Mouse (Mus musculus) MEL (cell line): Measurements from ENCODE around the gene Entpd4b. TPM values are rescaled to one million over a fixed set of nuclear protein-coding genes. Genes with fewer than 3 reads are reported as not detected.
"Not testable (repeated sequence)": the region's sequence is repeated elsewhere in the genome, so short reads cannot be mapped to it uniquely, and the experiment has no call there.

Source experiments
- DNase-seq: peaks from one replicate; pipeline ENCODE4 v3.0.0; 2011; ENCODE audit warnings: low read depth, low spot score
- H3K27ac ChIP-seq: 2 replicates; pipeline ENCODE4 v1.5.1; 2012; ENCODE audit warnings: low read depth, mild to moderate bottlenecking, control low read depth, low read length, moderate library complexity; ENCODE audit not compliant: control insufficient read depth
- H3K27me3 ChIP-seq, 2 experiments: fragments of 150-350 bp in 1 of 2; sonication (generic) in 1 of 2; 2 replicates each; pipeline ENCODE4 v1.6.1; 2012; ENCODE audit warnings: low read length in 2 of 2, mild to moderate bottlenecking in 2 of 2, improper control_type of control experiment in 1 of 2, moderate library complexity in 1 of 2; ENCODE audit not compliant: insufficient read depth in 2 of 2, control insufficient read depth in 1 of 2
- H3K36me3 ChIP-seq, 2 experiments: 2 replicates each; pipeline ENCODE4 v1.6.1; 2012 to 2014; ENCODE audit warnings: low read length in 2 of 2, improper control_type of control experiment in 1 of 2, inconsistent platforms in 1 of 2, mild to moderate bottlenecking in 1 of 2; ENCODE audit not compliant: insufficient read depth in 2 of 2, control insufficient read depth in 1 of 2
- H3K4me1 ChIP-seq, 2 experiments: fragments of 150-350 bp in 1 of 2; sonication (generic) in 1 of 2; 2 replicates each; pipeline ENCODE4 v1.6.1; 2012; ENCODE audit warnings: low read length in 2 of 2, improper control_type of control experiment in 1 of 2, mild to moderate bottlenecking in 1 of 2; ENCODE audit not compliant: insufficient read depth in 2 of 2, control insufficient read depth in 1 of 2
- H3K4me3 ChIP-seq, 2 experiments: fragments of 150-350 bp in 1 of 2; sonication (generic) in 1 of 2; 2 replicates each; pipeline ENCODE4 v1.5.1; 2012; ENCODE audit warnings: low read depth in 2 of 2, low read length in 2 of 2, mild to moderate bottlenecking in 2 of 2, moderate library complexity in 2 of 2, control low read depth in 1 of 2, improper control_type of control experiment in 1 of 2; ENCODE audit not compliant: control insufficient read depth in 1 of 2, insufficient read depth in 1 of 2
- H3K79me2 ChIP-seq: 2 replicates; pipeline ENCODE4 v1.6.1; 2012; ENCODE audit warnings: mild to moderate bottlenecking, low read length, moderate library complexity; ENCODE audit not compliant: control insufficient read depth, poor library complexity, insufficient read depth
- H3K9ac ChIP-seq: 2 replicates; pipeline ENCODE4 v1.6.1; 2012; ENCODE audit warnings: low read depth, mild to moderate bottlenecking, control low read depth, low read length, moderate library complexity; ENCODE audit not compliant: control insufficient read depth, poor library complexity, severe bottlenecking
- H3K9me3 ChIP-seq: fragments of 150-350 bp; sonication (generic); replicated peaks from 2 replicates; pipeline ENCODE4 v1.6.1; 2012; ENCODE audit warnings: mild to moderate bottlenecking, low read length, improper control_type of control experiment, moderate library complexity; ENCODE audit not compliant: insufficient read depth
- polyA plus RNA-seq, 2 experiments: library from polyadenylated mRNA; stranded (reverse) in 1 of 2; unstranded in 1 of 2; fragments of >175 nt in 1 of 2; fragments of >200 nt in 1 of 2; gene quantifications; 2 replicates each; pipeline versions ENCODE4 v1.2.1 to v1.2.4; 2012; ENCODE audit warnings: low replicate concordance in 2 of 2, low read depth in 1 of 2; ENCODE audit not compliant: insufficient read length in 2 of 2, insufficient read depth in 1 of 2, missing spikeins in 1 of 2
- total RNA-seq: library from RNA; depleted of rRNA; stranded (reverse); fragments of 300-350 nt; gene quantifications from 2 replicates; pipeline ENCODE4 v1.2.3, GENCODE M21; 2012; rRNA removed

The Entpd4b gene
- total RNA-seq = 8.3 and 9.2 TPM in 2 replicates
- polyA plus RNA-seq = 10 to 100 TPM in 1 of 2 experiments, not detected in 1; 12.5 TPM

DNA sequence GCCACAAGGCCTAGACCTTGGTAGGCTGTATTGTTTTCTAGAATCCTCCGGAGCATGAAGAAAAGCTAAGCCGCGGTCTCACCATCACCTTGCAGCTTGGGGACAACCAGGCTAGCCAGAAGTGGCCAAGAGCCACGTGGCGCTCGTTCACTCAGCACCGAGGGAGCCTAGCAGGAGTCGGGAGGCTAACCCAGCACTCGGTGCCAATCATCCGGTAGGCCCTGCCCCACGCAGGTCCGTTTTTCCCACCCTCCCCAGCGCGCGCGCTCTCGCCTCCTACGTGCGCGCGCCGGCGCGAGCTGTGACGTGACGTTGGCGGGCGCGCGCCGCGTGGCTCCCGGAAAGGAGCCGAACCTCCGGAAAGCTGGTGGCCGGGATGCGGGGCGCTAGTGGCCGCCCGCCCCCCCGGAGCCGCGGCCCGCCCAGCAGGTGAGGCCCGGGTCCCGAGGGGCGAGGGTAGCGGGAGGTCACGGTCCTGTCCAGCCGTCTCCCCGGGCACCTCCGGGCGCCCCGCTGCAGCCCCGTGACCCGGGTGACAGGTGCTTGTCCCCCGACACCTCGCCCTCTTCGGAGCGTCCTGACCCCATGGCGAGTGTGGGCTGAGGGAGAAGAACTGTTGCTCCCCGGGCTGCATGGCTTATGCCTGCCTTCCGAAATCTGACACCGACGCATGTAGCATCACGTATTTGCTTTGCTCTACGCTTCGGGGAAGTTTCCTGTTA lies at the start of gene Entpd4b:
Entpd4b (plus strand) TSS at position 315 of the 722 bp plus-strand sequence.
- not testable (repeated sequence) for H3K27ac ChIP-seq, H3K4me1 ChIP-seq, H3K9ac ChIP-seq, H3K79me2 ChIP-seq, H3K4me3 ChIP-seq, H3K9me3 ChIP-seq, DNase-seq, H3K27me3 ChIP-seq, H3K36me3 ChIP-seq

DNA sequence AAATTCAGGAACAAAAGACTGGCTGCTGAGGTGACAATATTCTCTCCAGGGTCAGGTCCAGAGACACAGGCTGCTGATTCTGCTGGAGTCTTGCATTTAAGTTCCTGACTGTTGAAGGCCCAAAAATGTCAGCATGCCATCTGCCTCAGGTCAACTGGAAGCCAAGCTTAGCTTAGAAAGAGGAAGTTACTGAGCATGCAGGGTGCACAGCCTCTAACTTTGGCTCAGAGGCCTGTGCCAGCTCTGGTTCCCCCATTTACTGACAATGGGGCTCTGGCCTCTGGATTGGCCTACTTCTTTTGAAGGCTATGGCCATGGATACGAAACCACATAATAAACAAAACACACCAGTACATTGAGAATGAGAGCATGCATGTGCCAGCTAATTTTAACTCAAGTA lies 48.2 kb upstream of the Entpd4b start:
- DNase-seq, H3K4me1 ChIP-seq, H3K4me3 ChIP-seq, H3K36me3 ChIP-seq, H3K9ac ChIP-seq, H3K79me2 ChIP-seq, H3K27ac ChIP-seq, H3K27me3 ChIP-seq, H3K9me3 ChIP-seq: not testable (repeated sequence)

GRCm38 (mm10) chr14:69512449-69512848 lies 42.8 kb upstream of the Entpd4b start, which contains the start of gene Gm27179:
Gene Gm27179, minus strand, starts transcription at chr14:69512549.
- not testable (repeated sequence) for DNase-seq, H3K9ac ChIP-seq, H3K27ac ChIP-seq, H3K79me2 ChIP-seq, H3K4me3 ChIP-seq, H3K9me3 ChIP-seq, H3K36me3 ChIP-seq, H3K4me1 ChIP-seq, H3K27me3 ChIP-seq

DNA sequence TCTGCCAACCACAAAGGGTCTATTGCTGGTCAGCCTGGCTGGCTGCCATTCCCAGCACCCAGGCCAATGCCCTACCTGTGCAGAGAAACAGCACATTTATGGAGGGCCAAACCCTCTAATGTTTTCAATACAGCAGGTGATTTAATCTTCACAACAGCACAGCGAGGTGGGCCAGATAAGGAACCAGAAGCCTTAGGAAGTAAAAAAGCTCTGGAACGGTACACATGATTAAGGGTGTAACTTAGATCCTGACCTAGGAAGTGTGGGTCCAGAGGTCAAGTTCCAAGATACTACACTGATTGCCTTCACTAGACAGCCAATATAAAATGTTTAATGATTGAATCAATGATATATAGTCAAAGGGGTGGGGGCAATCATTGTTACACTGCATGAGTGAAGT lies 34.4 kb upstream of the Entpd4b start:
- not testable (repeated sequence) for H3K4me3 ChIP-seq, H3K36me3 ChIP-seq, H3K27ac ChIP-seq, H3K27me3 ChIP-seq, H3K79me2 ChIP-seq, H3K4me1 ChIP-seq, H3K9me3 ChIP-seq, H3K9ac ChIP-seq, DNase-seq

DNA sequence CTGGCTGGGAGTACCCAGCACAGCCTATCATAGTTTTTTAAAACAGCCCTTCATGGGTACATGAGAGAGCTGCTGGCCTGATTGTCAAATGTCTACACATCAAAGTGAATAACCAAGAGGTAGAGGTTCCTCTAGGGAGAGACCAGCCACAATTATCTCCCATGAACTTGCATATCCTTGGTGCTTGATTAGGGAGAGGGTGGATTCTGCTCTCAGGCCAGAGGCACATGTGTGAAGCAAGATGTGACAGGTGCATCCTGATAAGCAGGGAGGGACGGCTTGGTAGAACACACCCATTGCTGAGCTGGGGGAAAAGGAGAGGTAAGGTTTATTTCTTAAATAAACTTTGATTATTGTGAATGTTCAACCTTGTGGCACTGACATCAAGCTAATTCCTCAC lies 32.2 kb upstream of the Entpd4b start:
- H3K36me3 ChIP-seq, H3K9me3 ChIP-seq, DNase-seq: not testable (repeated sequence)

DNA sequence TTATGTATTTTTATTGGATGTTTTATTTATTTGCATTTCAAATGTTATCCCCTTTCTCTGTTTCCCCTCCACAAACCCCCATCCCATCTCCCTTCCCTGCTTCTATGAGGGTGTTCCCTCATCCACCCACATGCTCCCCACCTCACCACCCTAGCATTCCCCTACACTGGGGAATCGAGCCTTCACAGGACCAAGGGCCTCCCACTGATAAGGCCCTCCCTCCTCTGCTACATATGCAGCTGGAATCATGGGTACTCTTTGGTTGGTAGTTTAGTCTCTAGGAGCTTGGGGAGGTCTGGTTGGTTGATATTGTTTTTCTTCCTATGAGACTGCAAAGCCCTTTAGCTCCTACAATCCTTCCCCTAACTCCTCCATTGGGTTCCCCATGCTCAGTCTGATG lies 29.0 kb upstream of the Entpd4b start:
- H3K79me2 ChIP-seq, H3K9ac ChIP-seq, H3K4me3 ChIP-seq, DNase-seq, H3K27me3 ChIP-seq, H3K9me3 ChIP-seq, H3K36me3 ChIP-seq, H3K4me1 ChIP-seq, H3K27ac ChIP-seq: not testable (repeated sequence)

More for the DNA sequence above, 32.2 kb upstream of the Entpd4b start:
- not testable (repeated sequence) for H3K79me2 ChIP-seq, H3K9ac ChIP-seq, H3K4me1 ChIP-seq, H3K27ac ChIP-seq, H3K27me3 ChIP-seq, H3K4me3 ChIP-seq

DNA sequence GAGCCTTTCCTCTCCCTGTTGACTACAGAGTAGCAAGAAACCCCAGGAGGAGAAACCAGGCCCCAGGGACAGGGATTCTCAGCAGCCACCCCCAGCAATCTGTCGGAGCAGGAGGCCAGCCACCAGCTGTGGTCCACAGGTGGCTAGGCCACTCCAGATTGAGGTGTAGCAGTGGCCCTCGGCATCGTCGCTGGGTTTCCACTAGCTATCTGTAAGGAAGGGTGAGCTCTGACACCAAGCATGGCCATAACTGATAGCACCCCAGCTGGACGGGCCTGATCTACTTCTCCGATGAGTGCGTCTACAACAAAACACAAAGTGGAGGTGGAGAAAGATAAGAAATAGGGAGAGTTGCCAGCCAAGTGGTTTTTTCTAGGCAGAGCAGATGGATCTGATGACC lies 18.7 kb upstream of the Entpd4b start:
- H3K36me3 ChIP-seq, H3K79me2 ChIP-seq, H3K4me3 ChIP-seq, DNase-seq, H3K27me3 ChIP-seq, H3K27ac ChIP-seq, H3K9me3 ChIP-seq, H3K9ac ChIP-seq, H3K4me1 ChIP-seq: not testable (repeated sequence)
